Mouse (Mus musculus) erythroblast, embryonic 14.5 days (primary cell): ENCODE measurements around the gene Gm17660. TPM values are rescaled to one million over a fixed set of nuclear protein-coding genes. Genes with fewer than 3 reads are reported as not detected.

Experiments used
- H3K27me3 ChIP-seq: 2 replicates; pipeline ENCODE4 v1.6.1; 2012; ENCODE audit warnings: inconsistent platforms; ENCODE audit not compliant: control insufficient read depth
- H3K36me3 ChIP-seq: 2 replicates; pipeline ENCODE4 v1.6.1; 2012; ENCODE audit warnings: mild to moderate bottlenecking, inconsistent platforms; ENCODE audit not compliant: control insufficient read depth
- H3K4me1 ChIP-seq: 2 replicates; pipeline ENCODE4 v1.6.1; 2012; ENCODE audit warnings: inconsistent platforms; ENCODE audit not compliant: control insufficient read depth
- H3K4me3 ChIP-seq: replicated peaks from 2 replicates; pipeline ENCODE3; 2012; ENCODE audit warnings: moderate library complexity, mild to moderate bottlenecking, inconsistent platforms
- H3K9me3 ChIP-seq: 2 replicates; pipeline ENCODE4 v1.6.1; 2012; ENCODE audit warnings: low read length, inconsistent platforms, mixed read lengths; ENCODE audit not compliant: control insufficient read depth
- GATA1 ChIP-seq: IDR thresholded peaks from 2 replicates; pipeline ENCODE4 v1.6.1; 2012; ENCODE audit warnings: low read length, inconsistent platforms, mixed read lengths
- TAL1 ChIP-seq: IDR thresholded peaks from 3 replicates; pipeline ENCODE4 v1.6.1; 2012; ENCODE audit warnings: low read length, inconsistent platforms, mixed read lengths
- polyA plus RNA-seq: library from polyadenylated mRNA; stranded (reverse); fragments of >175 nt; gene quantifications from 2 replicates; pipeline ENCODE4 v1.2.3, GENCODE M21; 2012

Gm17660 gene
- polyA plus RNA-seq, 1 experiment = not detected

DNA sequence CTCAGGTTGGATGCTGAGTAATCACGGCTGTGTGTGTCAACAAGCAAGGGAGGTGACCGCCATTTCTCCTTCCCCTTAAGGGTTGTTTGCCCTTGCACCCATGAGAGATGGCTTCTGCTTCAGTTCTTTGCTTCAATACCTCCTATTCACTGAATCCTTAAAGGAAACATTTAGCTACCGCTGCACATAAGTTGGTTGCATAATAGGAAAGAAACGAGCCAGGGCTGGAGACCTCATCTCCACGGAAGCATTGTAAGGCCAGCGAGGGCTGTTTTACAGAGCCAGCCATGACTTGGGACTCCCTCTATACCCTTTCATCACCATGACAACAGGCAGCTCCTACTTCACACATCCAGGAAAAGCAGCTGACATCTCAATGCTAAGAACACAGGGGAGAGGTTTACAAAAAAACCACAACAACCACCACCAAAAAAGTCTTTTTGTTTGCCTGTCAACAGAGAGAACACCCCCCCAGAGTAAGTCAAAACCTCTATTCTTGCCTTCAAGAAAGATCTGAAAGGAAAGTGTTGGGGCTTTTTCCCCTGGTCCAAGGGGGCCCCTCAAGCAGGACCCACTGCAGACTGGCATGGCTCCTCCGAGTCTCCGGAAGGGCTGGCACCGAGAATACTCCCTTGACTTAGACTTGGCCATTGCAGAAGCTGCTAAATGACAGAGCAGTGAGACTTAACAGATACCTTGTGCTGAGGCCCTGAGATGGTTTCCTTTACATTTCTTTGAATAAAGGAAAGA is 32.9 kb upstream of the Gm17660 start:
- TF ChIP-seq TAL1 (no peak), GATA1 (no peak)
- Histone ChIP-seq H3K4me3 (no peak overlapping the region), H3K27me3 (no peaks in the 10 kb centered on the region), H3K4me1 (no peaks in the 10 kb centered on the region), H3K9me3 (no peaks in the 10 kb centered on the region), H3K36me3 (no peaks in the 10 kb centered on the region)

DNA sequence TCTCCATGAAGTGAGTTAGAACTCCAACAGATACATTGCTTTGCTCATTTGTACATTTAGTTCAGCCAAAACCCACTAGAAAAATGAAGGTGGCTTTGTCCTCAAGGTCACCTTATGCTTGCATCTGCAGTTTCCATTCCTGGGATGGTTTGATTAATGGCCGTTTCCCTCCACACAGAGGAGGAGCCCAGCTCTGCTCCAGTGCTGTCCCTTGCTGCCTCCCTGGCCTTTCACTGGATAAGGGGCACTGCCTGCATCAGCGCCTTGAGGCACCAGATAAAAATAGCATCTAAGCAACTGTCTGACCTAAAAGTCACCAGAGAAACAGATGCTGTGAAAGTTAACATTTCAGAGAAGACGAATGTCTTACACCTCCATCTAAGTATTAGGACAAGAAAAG is 32.1 kb upstream of the Gm17660 start:
- Histone ChIP-seq H3K4me3 (no peak overlapping the region), H3K27me3 (no peaks in the 10 kb centered on the region), H3K4me1 (no peaks in the 10 kb centered on the region), H3K9me3 (no peaks in the 10 kb centered on the region), H3K36me3 (no peaks in the 10 kb centered on the region)
- TF ChIP-seq TAL1 = no peak
- TF ChIP-seq GATA1 = no peak

DNA sequence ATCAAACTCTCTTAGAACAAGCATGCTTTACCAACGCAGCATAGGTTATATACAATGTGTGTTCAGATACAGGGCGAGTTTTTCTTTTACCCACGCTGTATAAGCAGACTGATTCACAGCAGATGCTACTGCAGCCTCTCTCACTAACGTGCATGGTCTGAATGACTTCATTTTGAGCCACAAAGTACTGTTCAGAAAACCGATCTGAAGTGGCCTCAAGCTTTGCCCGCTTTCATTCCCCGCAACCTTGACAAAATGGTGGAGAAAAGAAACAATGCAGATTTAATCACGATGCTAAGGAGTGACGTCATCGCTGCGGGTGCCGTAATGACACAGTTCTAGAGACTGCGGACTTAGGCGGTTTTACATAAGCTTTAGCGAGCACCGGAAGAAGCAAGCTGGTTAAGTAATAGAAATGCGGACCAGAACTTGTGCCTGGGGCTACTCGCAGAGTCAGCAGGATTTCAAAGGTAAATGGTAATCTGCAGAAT is 31.5 kb upstream of the Gm17660 start:
- Histone ChIP-seq H3K4me1 (no peaks in the 10 kb centered on the region), H3K27me3 (no peaks in the 10 kb centered on the region), H3K4me3 (no peak overlapping the region), H3K36me3 (no peaks in the 10 kb centered on the region), H3K9me3 (no peaks in the 10 kb centered on the region)
- TF ChIP-seq GATA1 (no peak), TAL1 (no peak)

DNA sequence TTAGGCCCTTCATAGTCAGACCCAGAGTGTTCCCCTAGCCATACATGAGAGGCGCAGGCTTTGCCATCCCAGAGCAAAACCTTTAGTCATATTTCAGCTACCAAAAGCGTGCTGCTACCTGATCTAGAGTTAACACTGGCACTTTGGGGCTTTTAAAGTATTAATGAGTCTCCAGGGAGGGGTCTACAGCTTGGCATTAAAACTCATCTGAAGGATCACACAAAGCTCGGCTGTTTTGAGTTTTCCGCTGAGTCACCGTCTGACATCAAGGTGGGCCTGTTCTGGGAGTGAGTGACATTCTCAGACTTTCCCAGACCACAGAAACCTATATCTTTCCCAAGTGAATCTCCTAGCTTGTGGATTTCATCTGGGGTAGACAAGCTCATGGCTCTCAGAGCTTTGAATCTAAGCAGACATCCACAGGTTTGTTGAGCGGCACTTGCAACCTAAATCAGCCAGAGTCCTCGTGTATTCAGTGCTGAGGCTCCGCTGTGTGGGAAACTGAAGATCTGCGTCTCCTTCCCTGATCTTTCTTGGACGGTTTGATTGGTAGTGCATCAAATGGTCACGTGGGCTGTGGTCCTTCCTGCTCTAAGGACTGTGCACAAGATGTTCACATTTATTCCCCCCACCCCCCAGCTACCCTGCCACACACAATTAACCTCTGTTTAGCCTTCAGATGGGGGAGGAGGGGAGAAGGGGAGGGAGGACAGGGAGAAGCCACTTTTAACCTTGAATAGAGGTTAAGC is 30.9 kb upstream of the Gm17660 start:
- no peaks in the 10 kb centered on the region for H3K36me3 ChIP-seq
- no peaks in the 10 kb centered on the region for H3K9me3 ChIP-seq
- TF ChIP-seq TAL1 (no peak), GATA1 (no peak)
- H3K27me3 ChIP-seq = no peaks in the 10 kb centered on the region
- no peaks in the 10 kb centered on the region for H3K4me1 ChIP-seq
- no peak overlapping the region for H3K4me3 ChIP-seq

DNA sequence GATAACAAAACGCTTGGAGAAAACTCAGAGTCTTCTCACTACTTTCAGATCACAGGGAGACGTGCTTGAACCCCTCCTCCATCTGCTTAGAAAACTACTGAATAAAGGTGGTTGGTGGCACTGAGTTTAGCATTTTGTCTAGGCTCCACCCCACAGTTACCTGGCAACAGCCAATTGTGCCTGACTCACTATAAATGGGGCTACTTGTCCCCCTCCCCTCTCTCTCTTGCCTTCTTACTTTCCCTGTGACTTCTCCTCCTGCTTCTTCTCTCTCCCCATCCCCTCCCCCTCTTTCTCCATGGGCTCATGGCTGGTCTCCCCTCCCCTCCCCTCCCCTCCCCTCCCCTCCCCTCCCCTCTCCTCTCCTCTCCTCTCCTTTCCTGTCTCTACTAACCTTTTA is 26.7 kb upstream of the Gm17660 start:
- no peaks in the 10 kb centered on the region for H3K9me3 ChIP-seq
- no peaks in the 10 kb centered on the region for H3K27me3 ChIP-seq
- H3K4me3 ChIP-seq = no peak overlapping the region
- H3K36me3 ChIP-seq = no peaks in the 10 kb centered on the region
- TF ChIP-seq GATA1 (no peak), TAL1 (no peak)
- no peaks in the 10 kb centered on the region for H3K4me1 ChIP-seq

DNA sequence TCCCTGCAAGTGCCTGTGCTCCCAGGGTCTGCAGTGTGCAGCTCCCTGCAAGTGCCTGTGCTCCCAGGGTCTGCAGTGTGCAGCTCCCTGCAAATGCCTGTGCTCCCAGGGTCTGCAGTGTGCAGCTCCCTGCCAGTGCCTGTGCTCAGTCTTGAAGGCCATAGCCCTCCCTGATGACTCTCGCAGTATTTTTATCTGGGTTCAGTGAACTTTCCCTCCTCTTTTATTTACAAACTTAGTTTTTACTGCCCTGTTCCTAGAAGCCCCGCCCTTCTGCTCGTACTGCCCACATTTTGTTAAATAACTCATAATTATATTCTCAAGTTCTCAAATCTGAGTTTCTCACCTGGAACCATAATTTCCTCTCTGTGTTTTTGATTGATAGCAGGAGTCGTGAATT is 25.8 kb upstream of the Gm17660 start:
- no peaks in the 10 kb centered on the region for H3K4me1 ChIP-seq

DNA sequence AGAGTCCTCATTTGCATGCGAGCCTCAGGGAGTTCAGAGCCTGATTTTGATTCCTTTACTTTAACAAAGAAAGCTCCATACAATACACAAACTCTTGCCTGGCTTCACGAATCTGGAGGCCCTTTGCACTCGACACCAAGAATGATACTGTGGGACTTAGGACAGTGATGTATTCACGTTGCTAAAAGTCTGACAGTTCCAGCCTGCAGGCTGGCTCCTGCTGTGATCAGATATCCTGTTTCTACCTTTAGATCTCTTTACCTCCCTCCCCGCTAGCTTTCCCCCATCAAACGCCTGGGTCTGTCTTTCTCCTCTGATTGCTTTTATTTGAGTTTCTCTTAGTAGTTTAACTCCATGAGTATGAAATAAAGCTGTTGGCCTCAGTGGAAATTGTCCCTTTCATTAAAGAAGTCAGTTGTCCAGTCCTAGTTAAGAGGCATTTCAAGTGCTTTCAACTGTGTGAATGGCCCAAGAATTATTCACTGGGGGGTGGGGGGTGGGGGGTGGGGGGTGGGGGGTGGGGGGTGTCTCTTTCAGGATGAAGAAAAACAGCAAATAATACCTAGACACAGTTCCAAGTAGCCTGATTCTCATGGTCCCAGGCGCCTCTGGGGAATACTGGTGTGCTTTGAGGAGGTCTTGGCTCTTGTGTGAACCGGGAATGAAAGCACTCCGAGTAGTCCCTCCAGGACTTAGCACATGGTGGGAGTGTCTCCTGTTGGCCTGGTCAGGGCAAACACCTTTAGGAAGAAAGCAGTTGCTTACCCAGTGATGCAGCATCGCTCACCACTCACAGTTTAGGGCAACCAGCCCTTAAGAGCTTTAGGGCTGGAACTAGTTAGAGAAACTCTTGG is 24.5 kb upstream of the Gm17660 start:
- Histone ChIP-seq H3K4me1 (no peaks in the 10 kb centered on the region), H3K27me3 (no peaks in the 10 kb centered on the region), H3K36me3 (no peaks in the 10 kb centered on the region), H3K9me3 (no peaks in the 10 kb centered on the region), H3K4me3 (no peak overlapping the region)
- TF ChIP-seq TAL1 (no peak), GATA1 (no peak)

More for the DNA sequence above, 25.8 kb upstream of the Gm17660 start:
- no peaks in the 10 kb centered on the region for H3K9me3 ChIP-seq
- no peak for TF ChIP-seq GATA1
- no peak for TF ChIP-seq TAL1
- no peaks in the 10 kb centered on the region for H3K36me3 ChIP-seq
- no peaks in the 10 kb centered on the region for H3K27me3 ChIP-seq
- no peak overlapping the region for H3K4me3 ChIP-seq

DNA sequence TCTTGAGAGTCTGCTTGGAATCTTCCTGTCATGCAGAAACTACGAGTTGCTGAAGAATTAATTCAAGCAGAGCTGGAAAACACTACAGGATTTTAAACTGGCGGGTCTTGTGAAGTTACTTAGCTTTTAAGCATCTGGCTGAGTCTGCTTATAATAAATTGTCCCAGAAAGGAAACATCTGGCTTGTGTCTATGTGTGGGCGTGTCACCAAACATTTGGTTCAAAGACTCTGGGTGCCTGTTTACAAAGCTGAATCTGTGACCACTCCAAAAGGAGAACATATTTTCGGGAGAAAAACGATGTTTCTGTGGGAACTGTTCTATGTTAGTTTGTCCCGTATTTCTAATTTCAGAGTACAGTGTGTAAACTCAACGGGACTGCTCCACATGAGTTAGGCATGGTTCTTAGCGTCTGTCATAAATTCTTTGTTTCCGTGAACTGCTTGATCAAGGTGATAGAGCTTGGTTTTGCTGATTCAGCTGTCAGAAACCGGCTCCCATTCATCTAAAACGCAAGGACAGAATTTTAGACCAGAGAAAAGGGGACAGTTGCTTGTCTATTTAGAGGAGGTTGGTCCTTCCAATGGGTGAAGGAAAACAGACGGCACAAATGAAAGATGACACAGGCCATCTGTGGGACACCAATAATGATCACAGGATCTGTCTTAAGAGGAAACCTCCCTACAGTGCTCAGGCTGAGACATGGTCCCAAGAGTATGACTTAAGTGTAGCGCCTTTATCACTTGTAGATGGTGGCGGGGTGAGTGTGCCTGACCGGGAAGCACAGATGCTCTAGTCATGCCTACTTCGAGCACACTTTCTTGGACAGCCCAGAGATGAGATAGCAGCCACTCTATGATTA is 18.9 kb upstream of the Gm17660 start:
- no peaks in the 10 kb centered on the region for H3K36me3 ChIP-seq
- no peak for TF ChIP-seq TAL1
- TF ChIP-seq GATA1 = no peak
- no peak overlapping the region for H3K4me3 ChIP-seq
- H3K9me3 ChIP-seq = no peaks in the 10 kb centered on the region
- no peaks in the 10 kb centered on the region for H3K4me1 ChIP-seq
- H3K27me3 ChIP-seq = no peaks in the 10 kb centered on the region
